Mouse (Mus musculus): ENCODE measurements around the gene Siah3.

DNA sequence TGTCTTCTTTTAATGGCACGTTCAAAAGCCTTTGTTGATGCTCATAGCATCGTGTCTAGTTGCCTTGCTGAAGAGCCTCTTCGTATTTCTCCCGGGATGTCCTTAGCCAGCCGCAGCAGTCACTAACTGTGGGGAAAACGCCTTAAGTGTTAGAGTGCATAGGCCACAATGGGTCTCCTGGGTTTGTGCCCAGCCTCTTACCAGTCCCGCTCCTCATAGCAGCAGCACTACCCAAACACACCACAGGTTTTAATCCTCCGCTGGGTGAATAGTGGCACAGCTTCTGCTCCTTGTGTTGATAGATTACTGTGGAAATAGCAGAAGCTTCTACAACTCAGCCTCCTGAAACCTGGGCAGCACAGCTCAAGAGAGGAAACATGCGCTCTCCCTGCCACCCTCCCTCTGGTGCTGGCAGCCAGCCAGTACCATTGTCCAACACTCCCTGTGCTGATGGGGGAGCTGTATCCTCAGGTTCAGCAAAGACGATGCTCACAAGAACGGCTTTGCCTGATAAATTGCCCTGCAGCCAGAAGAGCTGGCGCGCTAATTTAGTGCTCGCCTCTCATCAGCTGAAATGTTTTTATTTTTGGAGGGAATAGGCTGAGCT is 109.9 kb downstream of the Siah3 start:
- TF ChIP-seq BHLHE40 (IDR thresholded peaks at IDR 0.05; ENCODE audit: borderline replicate concordance, low read depth, low read length), result no peak
- TF ChIP-seq CTCF (IDR thresholded peaks at IDR 0.05 in 2 of 3, conservative IDR thresholded peaks at IDR 0.05 in 1 of 3; ENCODE audit: control insufficient read depth in 1 of 3, insufficient read depth in 1 of 3, low read depth in 2 of 3, low read length in 3 of 3, poor library complexity in 1 of 3, severe bottlenecking in 1 of 3), result no peak
- TF ChIP-seq GABPA (IDR thresholded peaks at IDR 0.05; ENCODE audit: low read depth, low read length), result no peak
- no peak for TF ChIP-seq HCFC1 (IDR thresholded peaks at IDR 0.05; ENCODE audit: low read depth, low read length)
- no peak for TF ChIP-seq UBTF (IDR thresholded peaks at IDR 0.05; ENCODE audit: borderline replicate concordance, insufficient read depth, low read depth, low read length)
- TF ChIP-seq ZNF384 (IDR thresholded peaks at IDR 0.05; ENCODE audit: low read depth, low read length), result no peak
- TF ChIP-seq MAFK (IDR thresholded peaks at IDR 0.05; ENCODE audit: borderline replicate concordance, low read depth, low read length), result no peak
- no peak for TF ChIP-seq ETS1 (IDR thresholded peaks at IDR 0.05; ENCODE audit: low read depth, low read length)
- TF ChIP-seq POLR2A (IDR thresholded peaks at IDR 0.05; ENCODE audit: control insufficient read depth in 1 of 2, insufficient read depth in 1 of 2, low read depth in 1 of 2, low read length in 2 of 2, poor library complexity in 1 of 2), result no peak
- TF ChIP-seq EP300 (IDR thresholded peaks at IDR 0.05; ENCODE audit: low read depth in 1 of 2, low read length in 2 of 2), result no peak
- TF ChIP-seq MAX (IDR thresholded peaks at IDR 0.05; ENCODE audit: low read length), result no peak
- TF ChIP-seq TCF12 (IDR thresholded peaks at IDR 0.05; ENCODE audit: low read depth, low read length), result no peak
- TF ChIP-seq MEF2A (IDR thresholded peaks at IDR 0.05; ENCODE audit: extremely low read depth, insufficient replicate concordance, low read depth, low read length, poor library complexity, severe bottlenecking), result no peak
- TF ChIP-seq NRF1 (IDR thresholded peaks at IDR 0.05; ENCODE audit: insufficient read depth, low read depth, low read length, poor library complexity, severe bottlenecking), result no peak

Data from MEL (cell line).